Mouse (Mus musculus) cerebellum, adult 9-10 months (tissue): Measurements from ENCODE around the gene Spint1.
A peak's percentile ranks its signal among the peaks of the same experiment; 100 is the strongest.

Experiments used
- DNase-seq: peaks from one replicate; pipeline ENCODE4 v3.0.0; 2022

The Spint1 gene

GRCm38 (mm10) chr2:119237210-119237870, at the start of gene Spint1:
Gene Spint1 (plus strand): TSS chr2:119237362.
- no peak for DNase-seq

GRCm38 (mm10) chr2:119189029-119189710, 48.0 kb upstream of the Spint1 start:
- peak; percentile 91 for DNase-seq

GRCm38 (mm10) chr2:119190969-119191368, 46.2 kb upstream of the Spint1 start:
- no peak for DNase-seq

GRCm38 (mm10) chr2:119194140-119194539, 43.0 kb upstream of the Spint1 start:
- no peak for DNase-seq

- DNase-seq = no peak
Measured at GRCm38 (mm10) chr2:119196316-119197108, 40.6 kb upstream of the Spint1 start.

- no peak for DNase-seq
Measured at GRCm38 (mm10) chr2:119197493-119197892, 39.7 kb upstream of the Spint1 start.

GRCm38 (mm10) chr2:119198049-119198448, 39.1 kb upstream of the Spint1 start:
- no peak for DNase-seq

- DNase-seq = no peak
Measured at GRCm38 (mm10) chr2:119198934-119199333, 38.2 kb upstream of the Spint1 start.

GRCm38 (mm10) chr2:119202914-119203453, 34.2 kb upstream of the Spint1 start:
- DNase-seq = no peak

GRCm38 (mm10) chr2:119203871-119204460, 33.2 kb upstream of the Spint1 start:
- DNase-seq = no peak

- no peak for DNase-seq
Measured at GRCm38 (mm10) chr2:119207961-119208343, 29.2 kb upstream of the Spint1 start.

- DNase-seq = peak; percentile 95
Measured at GRCm38 (mm10) chr2:119208344-119209175, 28.6 kb upstream of the Spint1 start, which contains the start of the genes Zfyve19 and Dnajc17. Gene Zfyve19 (plus strand): TSS chr2:119208617. Gene Dnajc17 (minus strand): TSS chr2:119208795.

GRCm38 (mm10) chr2:119209176-119209507, 28.0 kb upstream of the Spint1 start:
- no peak for DNase-seq

- DNase-seq = no peak
Measured at GRCm38 (mm10) chr2:119229775-119230704, 7.1 kb upstream of the Spint1 start, which contains the start of gene Ppp1r14d. Gene Ppp1r14d (minus strand): TSS chr2:119229906.

- no peak for DNase-seq
Measured at GRCm38 (mm10) chr2:119236682-119237209, 416 bp upstream of the Spint1 start.

- DNase-seq = no peak
Measured at GRCm38 (mm10) chr2:119237871-119238220, 684 bp downstream of the Spint1 start.

GRCm38 (mm10) chr2:119238671-119239070, 1.5 kb downstream of the Spint1 start:
- no peak for DNase-seq

GRCm38 (mm10) chr2:119240075-119240818, 3.1 kb downstream of the Spint1 start:
- DNase-seq = no peak

GRCm38 (mm10) chr2:119240819-119241186, 3.6 kb downstream of the Spint1 start:
- DNase-seq = no peak

- DNase-seq = no peak
Measured at GRCm38 (mm10) chr2:119242548-119242947, 5.4 kb downstream of the Spint1 start.
